Mouse (Mus musculus): Measurements from ENCODE around the gene Plin5. TPM values are rescaled to one million over a fixed set of nuclear protein-coding genes. Genes with fewer than 3 reads are reported as not detected.

Gene Plin5
- polyA plus RNA-seq, 1 experiment from 2014 or later = 2.8 TPM

DNA sequence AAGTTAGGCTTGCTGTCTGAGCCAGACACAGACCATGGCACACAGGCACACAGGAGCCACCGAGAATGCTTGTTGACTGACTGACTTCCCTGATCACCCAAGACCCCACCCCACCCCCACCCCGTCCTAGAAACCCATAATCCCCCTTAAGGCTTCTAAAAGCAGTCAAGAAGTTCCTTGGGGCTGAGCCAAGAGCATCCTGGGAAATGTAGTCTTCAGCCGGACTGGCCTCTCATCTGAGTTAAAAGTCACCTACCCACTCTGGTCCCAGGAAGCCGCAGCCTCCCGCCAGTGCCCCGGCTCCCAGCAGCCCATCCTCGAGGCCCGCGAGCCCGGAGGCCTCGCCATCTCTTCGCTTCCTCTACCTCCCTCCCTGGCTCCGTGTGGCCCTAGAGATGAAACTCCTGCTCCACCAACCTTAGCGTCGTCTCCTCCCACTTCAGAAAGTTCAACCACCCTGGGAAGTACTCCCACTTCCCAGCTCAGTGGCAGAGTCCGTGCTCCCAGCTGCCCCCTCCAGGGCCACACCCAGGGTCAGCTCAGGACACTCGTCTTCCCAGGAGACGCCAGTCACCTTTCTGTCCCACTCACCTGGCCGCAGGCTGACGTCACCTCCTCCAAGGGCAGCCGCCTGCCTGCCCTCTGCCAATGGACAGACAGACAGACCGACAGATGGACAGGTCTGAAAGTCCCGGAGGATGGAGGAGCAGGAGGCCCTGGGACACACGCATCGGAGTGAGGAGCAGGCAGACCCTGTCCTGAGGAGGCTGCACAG is 20.6 kb upstream of the Plin5 start:
- 16% methylated on average over 25 of the region's 25 CpGs for WGBS
- H3K27ac ChIP-seq (ENCODE audit: low read length) = no peak overlapping the region
- no peaks in the 10 kb centered on the region for H3K27me3 ChIP-seq (ENCODE audit: control insufficient read depth, insufficient read depth, low read depth, low read length)
- peaks cover 39% of the 10 kb centered on the region for H3K4me1 ChIP-seq (ENCODE audit: control insufficient read depth, insufficient read depth, low read length)
- H3K4me2 ChIP-seq (ENCODE audit: low read length) = peak overlapping the region; percentile 73
- ATAC-seq = no peak
- peak overlapping the region; percentile 84 for H3K4me3 ChIP-seq (ENCODE audit: low read depth, low read length)
- peak overlapping the region; percentile 90; the same call in 1 of the 2 replicates for H3K9ac ChIP-seq (ENCODE audit: low read depth, low read length)
- H3K9me3 ChIP-seq (replicated peaks; ENCODE audit: control insufficient read depth, low read length, poor library complexity, severe bottlenecking) = no peaks in the 10 kb centered on the region
- no peaks in the 10 kb centered on the region for H3K36me3 ChIP-seq (ENCODE audit: control insufficient read depth, insufficient read depth, low read length)

DNA sequence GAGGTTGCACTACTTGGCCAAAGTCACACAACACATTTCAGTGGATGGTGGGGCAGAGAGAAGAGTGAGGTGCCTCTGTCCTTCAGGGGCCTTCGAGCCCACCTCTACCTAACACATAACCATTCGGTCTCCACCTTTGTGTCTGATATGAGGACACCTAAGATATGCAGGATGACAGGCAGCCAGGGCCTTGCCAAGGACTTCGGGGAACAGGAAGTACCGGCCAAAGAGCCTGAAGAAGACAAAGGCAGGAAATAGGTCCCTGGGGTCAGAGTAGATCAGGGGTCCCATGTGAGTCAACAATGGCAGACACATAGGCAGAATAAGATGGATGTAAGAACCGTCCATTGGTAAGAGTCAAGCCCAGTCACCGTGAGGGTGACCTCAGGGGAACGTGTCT is 19.2 kb upstream of the Plin5 start:
- Histone ChIP-seq H3K4me2 (ENCODE audit: low read length) (no peak overlapping the region), H3K36me3 (ENCODE audit: control insufficient read depth, insufficient read depth, low read length) (no peaks in the 10 kb centered on the region; the same call in 1 of the 2 replicates), H3K9me3 (replicated peaks; ENCODE audit: control insufficient read depth, low read length, poor library complexity, severe bottlenecking) (no peaks in the 10 kb centered on the region), H3K4me3 (ENCODE audit: low read depth, low read length) (no peak overlapping the region), H3K27me3 (ENCODE audit: control insufficient read depth, insufficient read depth, low read depth, low read length) (no peaks in the 10 kb centered on the region), H3K4me1 (ENCODE audit: control insufficient read depth, insufficient read depth, low read length) (peaks cover 29% of the 10 kb centered on the region), H3K9ac (ENCODE audit: low read depth, low read length) (no peak overlapping the region), H3K27ac (ENCODE audit: low read length) (no peak overlapping the region)
- no peak for ATAC-seq
- WGBS = 85% methylated on average over 7 of the region's 7 CpGs

DNA sequence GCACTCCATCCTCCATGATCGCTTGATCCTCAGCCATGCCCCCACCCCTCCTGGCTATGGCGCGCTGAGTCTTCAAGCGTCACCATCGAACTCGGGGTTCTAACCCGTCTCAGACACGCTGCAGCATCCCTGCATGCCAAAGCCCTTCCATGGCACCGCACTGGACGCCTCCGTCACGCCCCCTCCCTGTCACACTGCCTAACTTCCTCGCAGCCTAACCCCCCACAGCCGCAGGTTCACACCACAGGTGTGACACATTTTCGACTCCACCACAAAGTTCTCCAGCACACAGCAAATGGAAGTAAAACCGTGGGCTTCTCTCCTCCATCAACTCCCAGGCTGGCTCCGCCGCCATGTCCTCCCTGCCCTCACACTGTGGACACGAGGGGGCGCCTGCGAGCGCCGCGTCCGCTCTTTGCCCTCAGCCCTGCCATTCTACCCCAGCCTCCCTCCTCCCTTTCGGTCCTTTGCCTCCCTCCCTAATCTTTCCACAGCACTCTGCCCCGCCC is 17.1 kb upstream of the Plin5 start:
- peak overlapping the region; percentile 22 for H3K4me2 ChIP-seq (ENCODE audit: low read length)
- H3K9ac ChIP-seq (ENCODE audit: low read depth, low read length) = no peak overlapping the region
- H3K27ac ChIP-seq (ENCODE audit: low read length) = no peak overlapping the region
- no peaks in the 10 kb centered on the region for H3K27me3 ChIP-seq (ENCODE audit: control insufficient read depth, insufficient read depth, low read depth, low read length)
- ATAC-seq = no peak
- H3K9me3 ChIP-seq (replicated peaks; ENCODE audit: control insufficient read depth, low read length, poor library complexity, severe bottlenecking) = no peaks in the 10 kb centered on the region
- peaks cover 15% of the 10 kb centered on the region for H3K36me3 ChIP-seq (ENCODE audit: control insufficient read depth, insufficient read depth, low read length)
- H3K4me3 ChIP-seq (ENCODE audit: low read depth, low read length) = no peak overlapping the region
- 3% methylated on average over 27 of the region's 27 CpGs for WGBS
- H3K4me1 ChIP-seq (ENCODE audit: control insufficient read depth, insufficient read depth, low read length) = peaks cover 23% of the 10 kb centered on the region

DNA sequence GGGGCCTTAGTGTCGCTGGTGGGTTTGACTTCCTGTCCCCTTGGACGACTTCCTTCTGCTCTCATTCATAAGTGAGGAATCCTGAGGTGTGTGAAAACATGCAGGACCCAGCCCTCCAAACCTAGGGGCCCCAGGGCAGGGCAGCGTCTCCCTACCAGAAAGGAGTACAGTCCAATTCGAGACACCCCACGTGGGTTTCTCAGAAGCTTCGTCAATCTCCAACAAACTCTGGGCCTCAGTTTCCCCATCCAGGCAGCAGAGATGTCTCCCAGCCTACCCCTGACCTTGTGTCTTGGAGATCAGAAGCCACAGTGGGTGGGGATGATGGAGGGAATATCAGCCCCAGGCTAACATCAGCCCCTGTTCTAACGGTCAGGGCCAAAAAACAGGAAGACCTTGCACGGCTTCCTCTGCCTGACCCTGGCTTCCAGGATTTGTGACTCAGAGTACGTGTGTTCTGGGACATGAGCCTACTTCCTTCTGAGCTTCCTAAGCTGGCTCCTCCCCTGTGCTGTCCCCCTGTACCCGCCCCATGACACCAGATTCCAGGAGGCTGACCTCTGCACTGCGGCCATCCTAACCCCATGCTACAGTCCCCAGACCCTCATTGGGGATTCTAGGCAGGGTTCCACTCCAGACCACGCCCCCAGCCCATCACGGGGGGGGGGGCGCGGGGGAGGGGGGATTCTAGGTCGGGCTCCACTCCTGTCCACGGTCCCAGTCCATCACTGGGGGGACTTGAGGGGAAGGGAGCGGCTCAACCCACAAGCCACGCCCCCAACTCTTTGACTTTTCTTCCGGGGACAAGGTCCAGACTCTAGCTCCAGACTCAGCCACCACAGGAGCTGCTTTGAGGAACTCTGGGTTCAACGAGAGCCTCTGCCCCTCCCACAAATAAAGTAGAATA is 16.3 kb upstream of the Plin5 start:
- H3K9me3 ChIP-seq (replicated peaks; ENCODE audit: control insufficient read depth, low read length, poor library complexity, severe bottlenecking) = no peaks in the 10 kb centered on the region
- H3K36me3 ChIP-seq (ENCODE audit: control insufficient read depth, insufficient read depth, low read length) = peaks cover 15% of the 10 kb centered on the region
- no peak overlapping the region; the same call in 1 of the 2 replicates for H3K27ac ChIP-seq (ENCODE audit: low read length)
- H3K27me3 ChIP-seq (ENCODE audit: control insufficient read depth, insufficient read depth, low read depth, low read length) = no peaks in the 10 kb centered on the region
- H3K4me1 ChIP-seq (ENCODE audit: control insufficient read depth, insufficient read depth, low read length) = peaks cover 20% of the 10 kb centered on the region
- no peak overlapping the region for H3K4me3 ChIP-seq (ENCODE audit: low read depth, low read length)
- ATAC-seq = no peak
- WGBS = 17% methylated on average over 20 of the region's 21 CpGs
- H3K4me2 ChIP-seq (ENCODE audit: low read length) = peak overlapping the region; percentile 22; the same call in 1 of the 2 replicates
- no peak overlapping the region for H3K9ac ChIP-seq (ENCODE audit: low read depth, low read length)

DNA sequence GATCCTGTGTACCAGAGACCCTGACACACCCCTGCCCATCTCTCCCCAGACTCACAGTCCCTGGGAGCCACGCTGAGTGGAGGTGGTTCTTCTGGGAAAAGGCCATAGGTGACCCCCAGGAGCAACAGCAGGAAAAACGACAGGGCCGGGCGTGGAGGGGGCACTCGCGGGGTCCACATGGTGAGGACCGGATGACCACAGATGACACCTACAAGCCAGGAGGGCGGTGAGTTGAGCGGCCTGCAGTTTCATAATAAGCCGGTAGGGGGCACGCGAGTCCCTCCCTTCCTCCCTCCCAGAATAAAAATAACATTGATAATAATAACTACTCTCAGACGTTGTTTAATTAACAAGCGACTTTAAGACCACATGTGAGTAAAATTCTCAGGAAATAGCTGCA is 15.3 kb upstream of the Plin5 start:
- peaks cover 18% of the 10 kb centered on the region for H3K36me3 ChIP-seq (ENCODE audit: control insufficient read depth, insufficient read depth, low read length)
- H3K9me3 ChIP-seq (replicated peaks; ENCODE audit: control insufficient read depth, low read length, poor library complexity, severe bottlenecking) = no peaks in the 10 kb centered on the region
- peak overlapping the region; percentile 25; the same call in 1 of the 2 replicates for H3K4me2 ChIP-seq (ENCODE audit: low read length)
- H3K4me1 ChIP-seq (ENCODE audit: control insufficient read depth, insufficient read depth, low read length) = peaks cover 10% of the 10 kb centered on the region
- no peak overlapping the region for H3K4me3 ChIP-seq (ENCODE audit: low read depth, low read length)
- no peak overlapping the region for H3K27ac ChIP-seq (ENCODE audit: low read length)
- no peak for ATAC-seq
- no peaks in the 10 kb centered on the region for H3K27me3 ChIP-seq (ENCODE audit: control insufficient read depth, insufficient read depth, low read depth, low read length)
- no peak overlapping the region for H3K9ac ChIP-seq (ENCODE audit: low read depth, low read length)
- 6% methylated on average over 14 of the region's 14 CpGs for WGBS

DNA sequence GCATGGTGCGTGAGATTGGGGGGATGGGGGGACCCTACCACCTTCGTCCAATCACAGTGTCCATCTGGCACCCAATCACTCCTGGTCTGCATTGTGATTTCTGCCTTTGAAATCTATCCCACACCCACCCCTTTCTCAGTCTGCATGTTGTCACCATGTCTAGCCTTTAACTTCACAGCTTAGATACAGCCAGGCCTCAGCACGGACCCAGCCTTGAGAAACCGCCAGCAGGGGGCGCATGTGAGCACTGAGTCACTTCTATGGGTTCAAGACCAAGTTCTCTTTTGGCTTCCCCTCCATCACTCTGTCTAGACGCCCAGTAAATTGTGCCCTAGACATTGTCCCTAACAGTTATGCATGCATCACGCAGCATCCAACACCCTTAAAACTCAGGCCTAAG is 14.4 kb upstream of the Plin5 start:
- peaks cover 26% of the 10 kb centered on the region for H3K36me3 ChIP-seq (ENCODE audit: control insufficient read depth, insufficient read depth, low read length)
- no peak overlapping the region for H3K4me3 ChIP-seq (ENCODE audit: low read depth, low read length)
- H3K27ac ChIP-seq (ENCODE audit: low read length) = no peak overlapping the region
- 44% methylated on average over 7 of the region's 7 CpGs for WGBS
- ATAC-seq = no peak
- no peaks in the 10 kb centered on the region for H3K9me3 ChIP-seq (replicated peaks; ENCODE audit: control insufficient read depth, low read length, poor library complexity, severe bottlenecking)
- peaks cover 7% of the 10 kb centered on the region for H3K4me1 ChIP-seq (ENCODE audit: control insufficient read depth, insufficient read depth, low read length)
- no peak overlapping the region for H3K4me2 ChIP-seq (ENCODE audit: low read length)
- H3K9ac ChIP-seq (ENCODE audit: low read depth, low read length) = no peak overlapping the region
- no peaks in the 10 kb centered on the region for H3K27me3 ChIP-seq (ENCODE audit: control insufficient read depth, insufficient read depth, low read depth, low read length)

DNA sequence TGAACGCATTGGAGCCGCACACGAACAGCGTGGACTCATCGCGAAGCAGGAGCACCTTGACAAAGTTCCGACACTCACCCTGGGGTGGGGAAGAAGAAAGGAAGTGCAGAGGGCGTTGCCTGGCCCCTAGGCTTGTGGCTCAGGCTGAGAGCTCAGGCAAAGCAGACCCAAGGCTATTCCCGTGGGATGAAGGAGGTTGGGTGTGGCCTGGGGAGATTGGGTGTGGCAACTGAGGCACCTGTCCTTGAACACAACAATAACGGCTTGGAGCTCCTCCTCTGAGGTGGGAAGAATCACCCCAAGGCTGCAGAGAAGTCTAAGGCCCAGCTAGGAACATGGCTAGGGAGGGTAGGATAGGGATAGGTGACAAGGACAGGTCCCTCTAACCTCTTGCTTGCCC is 13.7 kb upstream of the Plin5 start:
- H3K4me2 ChIP-seq (ENCODE audit: low read length) = no peak overlapping the region
- no peak overlapping the region for H3K27ac ChIP-seq (ENCODE audit: low read length)
- ATAC-seq = no peak
- peaks cover 32% of the 10 kb centered on the region for H3K36me3 ChIP-seq (ENCODE audit: control insufficient read depth, insufficient read depth, low read length)
- H3K4me3 ChIP-seq (ENCODE audit: low read depth, low read length) = no peak overlapping the region
- H3K27me3 ChIP-seq (ENCODE audit: control insufficient read depth, insufficient read depth, low read depth, low read length) = no peaks in the 10 kb centered on the region; the same call in 1 of the 2 replicates
- WGBS = 89% methylated on average over 10 of the region's 10 CpGs
- no peak overlapping the region for H3K9ac ChIP-seq (ENCODE audit: low read depth, low read length)
- peaks cover 7% of the 10 kb centered on the region for H3K4me1 ChIP-seq (ENCODE audit: control insufficient read depth, insufficient read depth, low read length)
- H3K9me3 ChIP-seq (replicated peaks; ENCODE audit: control insufficient read depth, low read length, poor library complexity, severe bottlenecking) = no peaks in the 10 kb centered on the region

DNA sequence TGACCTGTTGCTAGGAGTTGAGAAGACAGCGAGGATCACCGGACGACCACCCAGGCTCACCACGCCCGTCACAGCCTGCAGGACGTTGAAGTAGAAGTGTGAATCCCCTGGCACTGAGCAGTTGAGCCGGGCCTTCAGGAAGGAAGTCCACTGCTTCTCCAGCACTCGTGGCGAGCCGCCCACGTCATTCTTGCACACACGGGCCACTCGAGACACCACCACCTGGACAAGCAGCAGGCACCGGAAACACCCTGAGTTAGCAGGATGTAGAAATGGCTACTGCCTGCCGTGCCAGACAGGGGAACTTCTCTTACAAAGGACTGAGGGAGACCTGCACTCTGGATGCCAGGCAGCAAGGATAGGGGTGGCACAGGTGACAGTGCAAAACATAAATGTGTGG is 10.8 kb upstream of the Plin5 start:
- Histone ChIP-seq H3K9me3 (replicated peaks; ENCODE audit: control insufficient read depth, low read length, poor library complexity, severe bottlenecking) (no peaks in the 10 kb centered on the region), H3K4me1 (ENCODE audit: control insufficient read depth, insufficient read depth, low read length) (no peaks in the 10 kb centered on the region), H3K27ac (ENCODE audit: low read length) (no peak overlapping the region), H3K9ac (ENCODE audit: low read depth, low read length) (no peak overlapping the region), H3K4me2 (ENCODE audit: low read length) (no peak overlapping the region), H3K36me3 (ENCODE audit: control insufficient read depth, insufficient read depth, low read length) (peaks cover 53% of the 10 kb centered on the region), H3K4me3 (ENCODE audit: low read depth, low read length) (no peak overlapping the region), H3K27me3 (ENCODE audit: control insufficient read depth, insufficient read depth, low read depth, low read length) (peaks cover 10% of the 10 kb centered on the region)
- no peak for ATAC-seq
- 82% methylated on average over 15 of the region's 15 CpGs for WGBS

Data from midbrain, embryonic 16.5 days (tissue).